Mouse (Mus musculus): ENCODE measurements around the gene Arl4c. TPM values are rescaled to one million over a fixed set of nuclear protein-coding genes. Genes with fewer than 3 reads are reported as not detected.

The Arl4c gene
- polyA plus RNA-seq, 1 experiment from 2014 or later: 12.6 TPM

Other genes with a start within 250 kb of the Arl4c start
- gene Glrp1, start 192.2 kb downstream of the Arl4c start, polyA plus RNA-seq (2016; fragmentation: Nextera tagmentation; extraction: Ambion mirVana): 0.09 and 0.11 TPM in 2 replicates